Mouse (Mus musculus): ENCODE measurements around the gene Alg12.
A peak's percentile ranks its signal among the peaks of the same experiment; 100 is the strongest.

Alg12 gene

GRCm38 (mm10) chr15:88854969-88855830 is 36.1 kb upstream of the Alg12 start:
- DNase-seq: peak; percentile 71

GRCm38 (mm10) chr15:88854119-88854968 is 35.2 kb upstream of the Alg12 start:
- DNase-seq: peak; percentile 24

- DNase-seq: peak; percentile 4
Measured at GRCm38 (mm10) chr15:88853106-88853505, 34.0 kb upstream of the Alg12 start.

GRCm38 (mm10) chr15:88851507-88852149 is 32.5 kb upstream of the Alg12 start:
- peak; percentile 77 for DNase-seq

GRCm38 (mm10) chr15:88851076-88851475 is 32.0 kb upstream of the Alg12 start:
- DNase-seq: peak; percentile 8

GRCm38 (mm10) chr15:88850146-88850826 is 31.2 kb upstream of the Alg12 start:
- DNase-seq: peak; percentile 90

GRCm38 (mm10) chr15:88849621-88850020 is 30.5 kb upstream of the Alg12 start:
- DNase-seq: no peak

- no peak for DNase-seq
Measured at GRCm38 (mm10) chr15:88848661-88849060, 29.5 kb upstream of the Alg12 start.

GRCm38 (mm10) chr15:88844966-88845365 is 25.8 kb upstream of the Alg12 start:
- DNase-seq: no peak

GRCm38 (mm10) chr15:88843486-88844097 is 24.5 kb upstream of the Alg12 start:
- peak; percentile 43 for DNase-seq

- DNase-seq: no peak
Measured at GRCm38 (mm10) chr15:88842300-88842673, 23.2 kb upstream of the Alg12 start.

GRCm38 (mm10) chr15:88841580-88842299 is 22.6 kb upstream of the Alg12 start:
- no peak for DNase-seq

GRCm38 (mm10) chr15:88841160-88841559 is 22.0 kb upstream of the Alg12 start:
- no peak for DNase-seq

- peak; percentile 84 for DNase-seq
Measured at GRCm38 (mm10) chr15:88840126-88840525, 21.0 kb upstream of the Alg12 start.

- DNase-seq: peak; percentile 75
Measured at GRCm38 (mm10) chr15:88839271-88839670, 20.2 kb upstream of the Alg12 start.

GRCm38 (mm10) chr15:88837977-88838376 is 18.9 kb upstream of the Alg12 start:
- peak; percentile 61 for DNase-seq

- peak; percentile 89 for DNase-seq
Measured at GRCm38 (mm10) chr15:88837199-88837932, 18.2 kb upstream of the Alg12 start.

GRCm38 (mm10) chr15:88836571-88836970 is 17.5 kb upstream of the Alg12 start:
- DNase-seq: no peak

- no peak for DNase-seq
Measured at GRCm38 (mm10) chr15:88836031-88836430, 16.9 kb upstream of the Alg12 start.

- DNase-seq: no peak
Measured at GRCm38 (mm10) chr15:88832536-88832935, 13.4 kb upstream of the Alg12 start.

- peak; percentile 63 for DNase-seq
Measured at GRCm38 (mm10) chr15:88831482-88831881, 12.4 kb upstream of the Alg12 start.

All from lung, postnatal 10 days (tissue).